In the genomic region with DNA sequence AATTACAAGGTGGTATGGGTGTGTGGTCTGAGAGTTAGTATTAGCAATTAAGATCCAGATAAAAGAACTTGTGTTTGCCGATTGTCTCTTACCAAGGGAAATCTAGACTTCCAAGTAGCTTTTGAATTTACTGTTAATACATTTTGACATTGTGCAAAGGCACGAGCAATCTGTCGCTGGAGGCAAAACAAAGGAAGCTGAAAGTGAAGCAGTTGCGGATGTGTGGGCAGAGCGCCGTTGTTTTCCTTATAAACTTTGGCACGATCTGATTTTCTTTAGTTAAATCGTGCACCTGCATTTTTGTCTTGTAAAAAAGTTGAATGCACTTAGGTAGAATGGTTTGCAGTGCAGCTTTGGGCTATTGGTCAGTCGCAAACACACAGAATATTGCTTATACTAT, we compare ENCODE assay signal across 8 mouse cellular contexts. TPM values are rescaled to one million over a fixed set of nuclear protein-coding genes. Genes with fewer than 3 reads are reported as not detected.
DNase-seq lines count a peak whose midpoint lies in the region; ATAC-seq lines count a peak whose summit lies in the region.

No protein-coding gene starts in this region.

- peaks cover 60% of the 10 kb centered on the region for H3K4me1 ChIP-seq in heart, embryonic 13.5 days
- peaks cover 13% of the 10 kb centered on the region; the same call in 1 of the 2 replicates for H3K4me1 ChIP-seq in forebrain, embryonic 14.5 days (ENCODE audit: control insufficient read depth, insufficient read depth, low read length)
- H3K4me1 ChIP-seq in liver, embryonic 16.5 days (ENCODE audit: control insufficient read depth, low read depth, low read length) = peaks cover 35% of the 10 kb centered on the region

- H3K4me3 ChIP-seq in heart, embryonic 13.5 days = peak overlapping the region; percentile 63
- H3K4me3 ChIP-seq in forebrain, embryonic 14.5 days (ENCODE audit: low read depth, low read length) = peak overlapping the region; percentile 54
- peak overlapping the region; percentile 84 for H3K4me3 ChIP-seq in liver, embryonic 16.5 days (ENCODE audit: low read depth, low read length)

- H3K4me2 ChIP-seq in heart, embryonic 13.5 days = peak overlapping the region; percentile 83
- peak overlapping the region; percentile 63 for H3K4me2 ChIP-seq in forebrain, embryonic 14.5 days (ENCODE audit: low read length)
- H3K4me2 ChIP-seq in liver, embryonic 16.5 days (ENCODE audit: low read depth, low read length) = peak overlapping the region; percentile 87

- no peak for DNase-seq in heart, postnatal 14 days
- DNase-seq in forebrain, embryonic 14.5 days (ENCODE audit: low spot score) = no peak
- DNase-seq in adrenal gland, postnatal 14 days = no peak
- DNase-seq in cerebellum, adult 9-11 months = no peak
- DNase-seq in adrenal gland, postnatal 25 days = no peak

- peaks cover 18% of the 10 kb centered on the region for H3K27me3 ChIP-seq in heart, embryonic 13.5 days (replicated peaks)
- no peaks in the 10 kb centered on the region for H3K27me3 ChIP-seq in forebrain, embryonic 14.5 days (replicated peaks; ENCODE audit: control insufficient read depth, insufficient read depth, low read length)
- no peaks in the 10 kb centered on the region for H3K27me3 ChIP-seq in liver, embryonic 16.5 days (ENCODE audit: control insufficient read depth, insufficient read depth, low read depth, low read length)

- no peak for ATAC-seq in heart, embryonic 13.5 days (ENCODE audit: extremely low read depth, insufficient number of reproducible peaks, low FRiP score, low TSS enrichment)
- peak; percentile 66 for ATAC-seq in CD4-positive, CD25-positive, alpha-beta regulatory T cell, adult 4 months
- ATAC-seq in forebrain, embryonic 14.5 days = no peak; the same call in 1 of the 2 replicates
- ATAC-seq in liver, embryonic 16.5 days (ENCODE audit: low read depth) = no peak

- intact Hi-C loops in heart, postnatal 14 days (cut with DNase I) = loop anchor here (5.0 kb wide), 1 partner anchor 248 kb away; no protein-coding TSS in a partner anchor

- WGBS in heart, embryonic 13.5 days = 47% methylated on average over 9 of the region's 9 CpGs
- WGBS in forebrain, embryonic 14.5 days = 46% methylated on average over 9 of the region's 9 CpGs
- 44% methylated on average over 9 of the region's 9 CpGs for WGBS in liver, embryonic 16.5 days (ENCODE audit: insufficient replicate concordance)

- no peaks in the 10 kb centered on the region for H3K9me3 ChIP-seq in heart, embryonic 13.5 days
- H3K9me3 ChIP-seq in forebrain, embryonic 14.5 days (replicated peaks; ENCODE audit: control insufficient read depth, low read length) = no peaks in the 10 kb centered on the region
- no peaks in the 10 kb centered on the region for H3K9me3 ChIP-seq in liver, embryonic 16.5 days (replicated peaks; ENCODE audit: control insufficient read depth, low read length)

- peaks cover 4% of the 10 kb centered on the region for H3K36me3 ChIP-seq in heart, embryonic 13.5 days
- H3K36me3 ChIP-seq in forebrain, embryonic 14.5 days (ENCODE audit: control insufficient read depth, insufficient read depth, low read length) = peaks cover 15% of the 10 kb centered on the region
- H3K36me3 ChIP-seq in liver, embryonic 16.5 days (ENCODE audit: control insufficient read depth, insufficient read depth) = no peaks in the 10 kb centered on the region

- H3K27ac ChIP-seq in heart, embryonic 13.5 days (replicated peaks) = peak overlapping the region; percentile 95
- H3K27ac ChIP-seq in forebrain, embryonic 14.5 days (ENCODE audit: low read depth, low read length) = no peak overlapping the region
- H3K27ac ChIP-seq in liver, embryonic 16.5 days (ENCODE audit: low read length) = peak overlapping the region; percentile 87; the same call in 1 of the 2 replicates

- H3K9ac ChIP-seq in heart, embryonic 13.5 days = peak overlapping the region; percentile 87
- H3K9ac ChIP-seq in forebrain, embryonic 14.5 days (ENCODE audit: low read length) = peak overlapping the region; percentile 87
- H3K9ac ChIP-seq in liver, embryonic 16.5 days (ENCODE audit: low read depth, low read length) = peak overlapping the region; percentile 91

RNA-seq across cellular contexts. Expression of gene Tmem44, which starts 40.6 kb away (rescaled TPM):
- polyA plus RNA-seq in heart, embryonic 13.5 days (2015; fragmentation: Nextera tagmentation; extraction: Ambion mirVana) = 19.6 and 20.9 TPM in 2 replicates
- total RNA-seq in heart, postnatal 14 days (2021) = 10 to 100 TPM; 12.9 to 13.9 TPM
- under 1 TPM in 1 of 2 experiments, not detected in 1; 0.70 TPM for polyA plus RNA-seq in CD4-positive, CD25-positive, alpha-beta regulatory T cell, adult 4 months (2017; shearing (Covaris generic))
- polyA plus RNA-seq in forebrain, embryonic 14.5 days (2014; fragmentation: Nextera tagmentation; extraction: Ambion mirVana) = 57.5 and 62.4 TPM in 2 replicates
- polyA plus RNA-seq in liver, embryonic 16.5 days (2015; fragmentation: Nextera tagmentation; extraction: Ambion mirVana) = 0.68 and 0.71 TPM in 2 replicates
- 6.0 and 9.1 TPM in 2 replicates for total RNA-seq in adrenal gland, postnatal 14 days (2021)
- total RNA-seq in adrenal gland, postnatal 25 days (2021) = 3.2 and 4.5 TPM in 2 replicates

Comparison
In these comparisons a context has a peak if more than half of its experiments do, and no peak if none do; other contexts are left out.
1. RNA of gene Tmem44, which starts 40.6 kb away (polyA plus RNA-seq): 57.5 to 62.4 TPM in forebrain, embryonic 14.5 days and 19.6 to 20.9 TPM in heart, embryonic 13.5 days; 0.70 TPM in CD4-positive, CD25-positive, alpha-beta regulatory T cell, adult 4 months and 0.68 to 0.71 TPM in liver, embryonic 16.5 days; every median in the first group is over 10 times any median in the second.
2. Peak in every context shown above with its lines, with median percentiles within 50 percentile points of each other: H3K4me2 ChIP-seq, H3K4me3 ChIP-seq and H3K9ac ChIP-seq.